Mouse (Mus musculus): ENCODE measurements at regions not wholly inside any gene's neighbourhood (a gene's known extent, or its start where the extent isn't known, plus 50 kb on each side); places are given as distances from the start of the nearest gene placed in this dataset.

DNA sequence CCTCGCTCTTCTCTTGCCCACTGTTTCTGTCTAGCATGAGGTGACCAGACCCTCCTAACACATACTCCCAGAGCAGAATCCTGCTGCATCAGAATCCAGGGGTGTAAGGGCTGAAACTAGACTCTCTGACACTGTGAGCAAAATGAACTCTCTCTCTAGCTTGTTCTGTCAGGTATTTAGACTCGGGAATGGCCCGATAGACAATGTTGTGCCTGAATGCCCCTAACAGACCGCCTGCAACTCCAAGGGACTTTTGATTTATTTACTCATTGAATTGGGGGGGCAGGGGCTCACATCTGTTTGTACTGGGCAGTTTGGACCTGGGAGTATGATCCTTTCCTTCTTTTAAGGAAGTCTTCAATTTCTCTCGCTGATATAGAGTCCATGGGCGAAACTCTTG, 469.3 kb upstream of the Trpc7 start:
- H3K4me3 ChIP-seq: no peak overlapping the region
- no peaks in the 10 kb centered on the region for H3K27me3 ChIP-seq (ENCODE audit: control insufficient read depth, insufficient read depth, insufficient read length)
- no peak overlapping the region for H3K4me2 ChIP-seq (ENCODE audit: low read depth)
- H3K36me3 ChIP-seq (ENCODE audit: control insufficient read depth, insufficient read depth): no peaks in the 10 kb centered on the region
- H3K79me2 ChIP-seq (ENCODE audit: control insufficient read depth, insufficient read depth): no peaks in the 10 kb centered on the region
- TF ChIP-seq USF1 (IDR thresholded peaks at IDR 0.05; ENCODE audit: low read depth): no peak
- no peak for TF ChIP-seq MYOG (IDR thresholded peaks at IDR 0.05; ENCODE audit: control insufficient read depth in 1 of 3, insufficient read depth in 1 of 3, insufficient read length in 2 of 3, low read depth in 2 of 3)
- TF ChIP-seq POLR2AphosphoS2 (IDR thresholded peaks at IDR 0.05; ENCODE audit: insufficient read length, low read depth): no peak
- TF ChIP-seq TCF12 (IDR thresholded peaks at IDR 0.05; ENCODE audit: insufficient read depth, poor library complexity, severe bottlenecking): no peak
- no peak for TF ChIP-seq CEBPB (IDR thresholded peaks at IDR 0.05; ENCODE audit: insufficient read depth, poor library complexity, severe bottlenecking)
- no peak for TF ChIP-seq SRF (IDR thresholded peaks at IDR 0.05; ENCODE audit: control insufficient read depth, insufficient read length, low read depth)
- TF ChIP-seq MAX (IDR thresholded peaks at IDR 0.05; ENCODE audit: low read depth): no peak
- no peak for TF ChIP-seq POLR2A (IDR thresholded peaks at IDR 0.05; ENCODE audit: insufficient read length, low read depth)
- no peak for TF ChIP-seq E2F4 (IDR thresholded peaks at IDR 0.05; ENCODE audit: insufficient read depth)
- no peak for TF ChIP-seq TCF3 (IDR thresholded peaks at IDR 0.05; ENCODE audit: insufficient read length, low read depth)
- TF ChIP-seq REST (IDR thresholded peaks at IDR 0.05; ENCODE audit: insufficient read depth, insufficient read length): no peak
- TF ChIP-seq MYOD1 (IDR thresholded peaks at IDR 0.05; ENCODE audit: control insufficient read depth in 1 of 3, insufficient read length in 2 of 3, low read depth in 2 of 3): no peak
- H3ac ChIP-seq (ENCODE audit: control insufficient read depth, insufficient read length): no peak overlapping the region

GRCm38 (mm10) chr13:57364396-57364795, 468.6 kb upstream of the Trpc7 start:
- Histone ChIP-seq H3ac (ENCODE audit: control insufficient read depth, insufficient read length) (no peak overlapping the region), H3K27me3 (ENCODE audit: control insufficient read depth, insufficient read depth, insufficient read length) (no peaks in the 10 kb centered on the region), H3K4me2 (ENCODE audit: low read depth) (no peak overlapping the region), H3K36me3 (ENCODE audit: control insufficient read depth, insufficient read depth) (no peaks in the 10 kb centered on the region), H3K4me3 (no peak overlapping the region), H3K79me2 (ENCODE audit: control insufficient read depth, insufficient read depth) (no peaks in the 10 kb centered on the region)
- TF ChIP-seq TCF12 (IDR thresholded peaks at IDR 0.05; ENCODE audit: insufficient read depth, poor library complexity, severe bottlenecking) (no peak), CEBPB (IDR thresholded peaks at IDR 0.05; ENCODE audit: insufficient read depth, poor library complexity, severe bottlenecking) (no peak), POLR2A (IDR thresholded peaks at IDR 0.05; ENCODE audit: insufficient read length, low read depth) (no peak), MYOG (IDR thresholded peaks at IDR 0.05; ENCODE audit: control insufficient read depth in 1 of 3, insufficient read depth in 1 of 3, insufficient read length in 2 of 3, low read depth in 2 of 3) (no peak), REST (IDR thresholded peaks at IDR 0.05; ENCODE audit: insufficient read depth, insufficient read length) (no peak), MAX (IDR thresholded peaks at IDR 0.05; ENCODE audit: low read depth) (no peak), SRF (IDR thresholded peaks at IDR 0.05; ENCODE audit: control insufficient read depth, insufficient read length, low read depth) (no peak), POLR2AphosphoS2 (IDR thresholded peaks at IDR 0.05; ENCODE audit: insufficient read length, low read depth) (no peak), USF1 (IDR thresholded peaks at IDR 0.05; ENCODE audit: low read depth) (no peak), E2F4 (IDR thresholded peaks at IDR 0.05; ENCODE audit: insufficient read depth) (no peak), MYOD1 (IDR thresholded peaks at IDR 0.05; ENCODE audit: control insufficient read depth in 1 of 3, insufficient read length in 2 of 3, low read depth in 2 of 3) (no peak), TCF3 (IDR thresholded peaks at IDR 0.05; ENCODE audit: insufficient read length, low read depth) (no peak)

DNA sequence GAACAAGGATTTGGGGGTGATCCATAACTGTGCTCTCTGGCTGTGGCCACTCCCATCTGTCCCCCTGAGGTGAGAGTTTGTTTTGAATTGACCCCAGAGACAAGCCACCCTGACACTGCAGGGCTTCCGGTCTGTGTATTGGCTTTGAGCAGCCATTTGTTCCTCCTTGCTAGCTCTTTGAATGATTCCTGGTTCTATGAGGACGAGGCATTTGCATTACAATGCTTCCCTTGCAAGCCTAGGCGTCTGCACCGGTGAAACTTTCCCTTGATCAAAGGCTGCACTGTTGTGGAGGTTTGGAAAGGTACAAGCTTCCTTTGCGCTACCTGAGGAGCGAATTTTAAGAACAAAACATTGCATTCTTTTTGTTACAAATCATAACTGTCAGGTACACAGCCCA, 466.8 kb upstream of the Trpc7 start:
- no peaks in the 10 kb centered on the region for H3K27me3 ChIP-seq (ENCODE audit: control insufficient read depth, insufficient read depth, insufficient read length)
- no peak overlapping the region for H3K4me2 ChIP-seq (ENCODE audit: low read depth)
- TF ChIP-seq CEBPB (IDR thresholded peaks at IDR 0.05; ENCODE audit: insufficient read depth, poor library complexity, severe bottlenecking) (no peak), MAX (IDR thresholded peaks at IDR 0.05; ENCODE audit: low read depth) (no peak), POLR2A (IDR thresholded peaks at IDR 0.05; ENCODE audit: insufficient read length, low read depth) (no peak), E2F4 (IDR thresholded peaks at IDR 0.05; ENCODE audit: insufficient read depth) (no peak), TCF12 (IDR thresholded peaks at IDR 0.05; ENCODE audit: insufficient read depth, poor library complexity, severe bottlenecking) (no peak), MYOG (IDR thresholded peaks at IDR 0.05; ENCODE audit: control insufficient read depth in 1 of 3, insufficient read depth in 1 of 3, insufficient read length in 2 of 3, low read depth in 2 of 3) (no peak), SRF (IDR thresholded peaks at IDR 0.05; ENCODE audit: control insufficient read depth, insufficient read length, low read depth) (no peak), USF1 (IDR thresholded peaks at IDR 0.05; ENCODE audit: low read depth) (no peak), REST (IDR thresholded peaks at IDR 0.05; ENCODE audit: insufficient read depth, insufficient read length) (no peak), MYOD1 (IDR thresholded peaks at IDR 0.05; ENCODE audit: control insufficient read depth in 1 of 3, insufficient read length in 2 of 3, low read depth in 2 of 3) (no peak), TCF3 (IDR thresholded peaks at IDR 0.05; ENCODE audit: insufficient read length, low read depth) (no peak), POLR2AphosphoS2 (IDR thresholded peaks at IDR 0.05; ENCODE audit: insufficient read length, low read depth) (no peak)
- no peaks in the 10 kb centered on the region for H3K79me2 ChIP-seq (ENCODE audit: control insufficient read depth, insufficient read depth)
- H3ac ChIP-seq (ENCODE audit: control insufficient read depth, insufficient read length): no peak overlapping the region
- no peaks in the 10 kb centered on the region for H3K36me3 ChIP-seq (ENCODE audit: control insufficient read depth, insufficient read depth)
- H3K4me3 ChIP-seq: no peak overlapping the region

GRCm38 (mm10) chr13:57361286-57361685, 465.5 kb upstream of the Trpc7 start:
- no peak for TF ChIP-seq TCF3 (IDR thresholded peaks at IDR 0.05; ENCODE audit: insufficient read length, low read depth)
- no peak for TF ChIP-seq USF1 (IDR thresholded peaks at IDR 0.05; ENCODE audit: low read depth)
- TF ChIP-seq CEBPB (IDR thresholded peaks at IDR 0.05; ENCODE audit: insufficient read depth, poor library complexity, severe bottlenecking): no peak
- TF ChIP-seq POLR2A (IDR thresholded peaks at IDR 0.05; ENCODE audit: insufficient read length, low read depth): no peak
- no peak for TF ChIP-seq POLR2AphosphoS2 (IDR thresholded peaks at IDR 0.05; ENCODE audit: insufficient read length, low read depth)
- no peak for TF ChIP-seq SRF (IDR thresholded peaks at IDR 0.05; ENCODE audit: control insufficient read depth, insufficient read length, low read depth)
- no peak for TF ChIP-seq MYOD1 (IDR thresholded peaks at IDR 0.05; ENCODE audit: control insufficient read depth in 1 of 3, insufficient read length in 2 of 3, low read depth in 2 of 3)
- TF ChIP-seq E2F4 (IDR thresholded peaks at IDR 0.05; ENCODE audit: insufficient read depth): no peak
- Histone ChIP-seq H3K4me3 (no peak overlapping the region), H3K27me3 (ENCODE audit: control insufficient read depth, insufficient read depth, insufficient read length) (no peaks in the 10 kb centered on the region), H3ac (ENCODE audit: control insufficient read depth, insufficient read length) (no peak overlapping the region), H3K36me3 (ENCODE audit: control insufficient read depth, insufficient read depth) (no peaks in the 10 kb centered on the region), H3K4me2 (ENCODE audit: low read depth) (no peak overlapping the region), H3K79me2 (ENCODE audit: control insufficient read depth, insufficient read depth) (no peaks in the 10 kb centered on the region)
